Mouse (Mus musculus) urinary bladder, postnatal 4 days (tissue): ENCODE data around the gene Metap2.

Source experiments
- DNase-seq, 2 experiments: peaks; one replicate each; pipeline ENCODE4 v3.0.0; 2021 to 2022; ENCODE audit warnings: low spot score in 2 of 2

Gene Metap2

GRCm38 (mm10) chr10:93897043-93897646 lies at the start of gene Metap2:
Metap2 (minus strand) TSS chr10:93897093.
- DNase-seq: no peak

GRCm38 (mm10) chr10:93945843-93946499 lies 49.1 kb upstream of the Metap2 start:
- DNase-seq: no peak

- DNase-seq: no peak
Measured at GRCm38 (mm10) chr10:93945364-93945763, 48.5 kb upstream of the Metap2 start.

- DNase-seq: no peak
Measured at GRCm38 (mm10) chr10:93944241-93944640, 47.3 kb upstream of the Metap2 start.

GRCm38 (mm10) chr10:93940279-93940678 lies 43.4 kb upstream of the Metap2 start:
- no peak for DNase-seq

- no peak for DNase-seq
Measured at GRCm38 (mm10) chr10:93939676-93940075, 42.8 kb upstream of the Metap2 start.

- DNase-seq: no peak
Measured at GRCm38 (mm10) chr10:93938844-93939271, 42.0 kb upstream of the Metap2 start.

GRCm38 (mm10) chr10:93933980-93934379 lies 37.1 kb upstream of the Metap2 start:
- DNase-seq: peak in 1 of 2 experiments; percentile 29

- no peak for DNase-seq
Measured at GRCm38 (mm10) chr10:93932861-93933260, 36.0 kb upstream of the Metap2 start.

- DNase-seq: no peak
Measured at GRCm38 (mm10) chr10:93932020-93932419, 35.1 kb upstream of the Metap2 start.

GRCm38 (mm10) chr10:93931431-93931830 lies 34.5 kb upstream of the Metap2 start:
- no peak for DNase-seq

- no peak for DNase-seq
Measured at GRCm38 (mm10) chr10:93930236-93930824, 33.4 kb upstream of the Metap2 start.

- DNase-seq: no peak
Measured at GRCm38 (mm10) chr10:93924666-93925065, 27.8 kb upstream of the Metap2 start.

- DNase-seq: no peak
Measured at GRCm38 (mm10) chr10:93921160-93921559, 24.3 kb upstream of the Metap2 start.

- DNase-seq: no peak
Measured at GRCm38 (mm10) chr10:93919227-93919626, 22.3 kb upstream of the Metap2 start.

GRCm38 (mm10) chr10:93918701-93919100 lies 21.8 kb upstream of the Metap2 start:
- no peak for DNase-seq

GRCm38 (mm10) chr10:93918087-93918486 lies 21.2 kb upstream of the Metap2 start:
- DNase-seq: no peak

- no peak for DNase-seq
Measured at GRCm38 (mm10) chr10:93916778-93917177, 19.9 kb upstream of the Metap2 start.

- no peak for DNase-seq
Measured at GRCm38 (mm10) chr10:93915531-93916275, 18.8 kb upstream of the Metap2 start.

GRCm38 (mm10) chr10:93913525-93913924 lies 16.6 kb upstream of the Metap2 start:
- DNase-seq: no peak

GRCm38 (mm10) chr10:93912917-93913316 lies 16.0 kb upstream of the Metap2 start:
- DNase-seq: no peak

- no peak for DNase-seq
Measured at GRCm38 (mm10) chr10:93912136-93912855, 15.4 kb upstream of the Metap2 start.
